Mouse (Mus musculus): Measurements from ENCODE around the gene Naga. TPM values are rescaled to one million over a fixed set of nuclear protein-coding genes. Genes with fewer than 3 reads are reported as not detected.
A peak's percentile ranks its signal among the peaks of the same experiment; 100 is the strongest.
"Not testable (repeated sequence)": the region's sequence is repeated elsewhere in the genome, so short reads cannot be mapped to it uniquely, and the experiment has no call there.

Naga gene
- polyA plus RNA-seq, 1 experiment from 2014 or later: 48.7 TPM

GRCm38 (mm10) chr15:82368146-82368545 lies 29.4 kb upstream of the Naga start:
- no peaks in the 10 kb centered on the region; the same call in 1 of the 2 replicates for H3K36me3 ChIP-seq (ENCODE audit: control insufficient read depth, insufficient read depth, low read length)
- no peak overlapping the region for H3K4me2 ChIP-seq (ENCODE audit: low read length)
- H3K4me3 ChIP-seq (ENCODE audit: control insufficient read depth in 1 of 2, insufficient read depth in 1 of 2, low read depth in 1 of 2, low read length in 2 of 2): no peak overlapping the region
- peaks cover 4% of the 10 kb centered on the region; the same call in 1 of the 2 replicates for H3K9me3 ChIP-seq (ENCODE audit: control insufficient read depth, low read length)
- WGBS: 83% methylated on average over 4 of the region's 4 CpGs
- H3K4me1 ChIP-seq (ENCODE audit: control insufficient read depth in 2 of 2, insufficient read depth in 2 of 2, low read length in 2 of 2): peaks cover 0 to 7% of the 10 kb centered on the region in 2 experiments; a peak in 1 of 4 replicates
- no peak for ATAC-seq (ENCODE audit: insufficient number of reproducible peaks, insufficient read depth, low FRiP score, low read depth)
- no peak overlapping the region for H3K9ac ChIP-seq (ENCODE audit: low read length)
- no peak overlapping the region for H3K27ac ChIP-seq (replicated peaks in 1 of 2; ENCODE audit: control insufficient read depth in 1 of 2, insufficient read depth in 1 of 2, low read depth in 2 of 2, low read length in 2 of 2)
- H3K27me3 ChIP-seq (ENCODE audit: control insufficient read depth, insufficient read depth, low read length): no peaks in the 10 kb centered on the region

- Histone ChIP-seq H3K27ac (replicated peaks in 1 of 2; ENCODE audit: control insufficient read depth in 1 of 2, insufficient read depth in 1 of 2, low read depth in 2 of 2, low read length in 2 of 2) (peak overlapping the region in 1 of 2 experiments; percentile 44; a peak in 1 of 4 replicates), H3K4me2 (ENCODE audit: low read length) (0 out of 2 replicates have a peak overlapping the region, but pooled peaks have one; percentile 29)
- 3% methylated on average over 6 of the region's 9 CpGs for WGBS
Measured at GRCm38 (mm10) chr15:82364561-82364960, 25.8 kb upstream of the Naga start.

GRCm38 (mm10) chr15:82363801-82364200 lies 25.1 kb upstream of the Naga start:
- ATAC-seq (ENCODE audit: insufficient number of reproducible peaks, insufficient read depth, low FRiP score, low read depth); H3K36me3 ChIP-seq (ENCODE audit: control insufficient read depth, insufficient read depth, low read length); H3K9ac ChIP-seq (ENCODE audit: low read length); H3K27me3 ChIP-seq (ENCODE audit: control insufficient read depth, insufficient read depth, low read length); H3K4me2 ChIP-seq (ENCODE audit: low read length); H3K9me3 ChIP-seq (ENCODE audit: control insufficient read depth, low read length); H3K27ac ChIP-seq (replicated peaks in 1 of 2; ENCODE audit: control insufficient read depth in 1 of 2, insufficient read depth in 1 of 2, low read depth in 2 of 2, low read length in 2 of 2); H3K4me3 ChIP-seq (ENCODE audit: control insufficient read depth in 1 of 2, insufficient read depth in 1 of 2, low read depth in 1 of 2, low read length in 2 of 2): not testable (repeated sequence)
- H3K4me1 ChIP-seq (ENCODE audit: control insufficient read depth in 2 of 2, insufficient read depth in 2 of 2, low read length in 2 of 2): peaks cover 9 to 14% of the 10 kb centered on the region in 2 experiments
- WGBS: 38% methylated on average over 7 of the region's 12 CpGs

More at GRCm38 (mm10) chr15:82364561-82364960, 25.8 kb upstream of the Naga start:
- H3K27me3 ChIP-seq (ENCODE audit: control insufficient read depth, insufficient read depth, low read length); H3K9me3 ChIP-seq (ENCODE audit: control insufficient read depth, low read length); H3K36me3 ChIP-seq (ENCODE audit: control insufficient read depth, insufficient read depth, low read length); ATAC-seq (ENCODE audit: insufficient number of reproducible peaks, insufficient read depth, low FRiP score, low read depth); H3K9ac ChIP-seq (ENCODE audit: low read length): not testable (repeated sequence)
- Histone ChIP-seq H3K4me3 (ENCODE audit: control insufficient read depth in 1 of 2, insufficient read depth in 1 of 2, low read depth in 1 of 2, low read length in 2 of 2) (peak overlapping the region in 1 of 2 experiments; percentile 32; a peak in 2 of 4 replicates), H3K4me1 (ENCODE audit: control insufficient read depth in 2 of 2, insufficient read depth in 2 of 2, low read length in 2 of 2) (peaks cover 7 to 15% of the 10 kb centered on the region in 2 experiments)

DNA sequence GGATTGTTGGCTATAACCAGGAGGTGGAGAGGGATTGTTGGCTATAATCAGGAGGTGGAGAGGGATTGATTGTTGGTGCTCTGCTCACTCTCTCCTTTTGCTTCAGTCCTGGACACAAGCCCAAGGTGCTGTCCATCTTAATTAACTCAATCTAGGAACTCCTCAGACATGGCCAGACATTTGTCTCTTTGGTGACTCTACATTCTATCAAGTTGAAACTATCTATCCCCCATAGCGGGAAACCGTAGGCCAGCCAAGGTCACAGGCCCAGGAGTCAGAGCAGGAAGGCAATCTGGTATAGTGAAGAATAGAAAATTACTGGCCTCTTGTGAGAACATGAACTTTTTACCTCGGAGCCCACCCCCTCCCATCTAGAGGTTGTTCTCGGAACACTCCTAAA lies 23.5 kb upstream of the Naga start:
- Histone ChIP-seq H3K9me3 (ENCODE audit: control insufficient read depth, low read length) (no peaks in the 10 kb centered on the region), H3K27ac (replicated peaks in 1 of 2; ENCODE audit: control insufficient read depth in 1 of 2, insufficient read depth in 1 of 2, low read depth in 2 of 2, low read length in 2 of 2) (peak overlapping the region in 1 of 2 experiments; percentile 33; a peak in 1 of 4 replicates), H3K27me3 (ENCODE audit: control insufficient read depth, insufficient read depth, low read length) (no peaks in the 10 kb centered on the region), H3K4me1 (ENCODE audit: control insufficient read depth in 2 of 2, insufficient read depth in 2 of 2, low read length in 2 of 2) (peaks cover 14 to 17% of the 10 kb centered on the region in 2 experiments), H3K36me3 (ENCODE audit: control insufficient read depth, insufficient read depth, low read length) (no peaks in the 10 kb centered on the region), H3K9ac (ENCODE audit: low read length) (no peak overlapping the region), H3K4me3 (ENCODE audit: control insufficient read depth in 1 of 2, insufficient read depth in 1 of 2, low read depth in 1 of 2, low read length in 2 of 2) (no peak overlapping the region), H3K4me2 (ENCODE audit: low read length) (no peak overlapping the region)
- 66% methylated on average over 3 of the region's 4 CpGs for WGBS
- no peak for ATAC-seq (ENCODE audit: insufficient number of reproducible peaks, insufficient read depth, low FRiP score, low read depth)

DNA sequence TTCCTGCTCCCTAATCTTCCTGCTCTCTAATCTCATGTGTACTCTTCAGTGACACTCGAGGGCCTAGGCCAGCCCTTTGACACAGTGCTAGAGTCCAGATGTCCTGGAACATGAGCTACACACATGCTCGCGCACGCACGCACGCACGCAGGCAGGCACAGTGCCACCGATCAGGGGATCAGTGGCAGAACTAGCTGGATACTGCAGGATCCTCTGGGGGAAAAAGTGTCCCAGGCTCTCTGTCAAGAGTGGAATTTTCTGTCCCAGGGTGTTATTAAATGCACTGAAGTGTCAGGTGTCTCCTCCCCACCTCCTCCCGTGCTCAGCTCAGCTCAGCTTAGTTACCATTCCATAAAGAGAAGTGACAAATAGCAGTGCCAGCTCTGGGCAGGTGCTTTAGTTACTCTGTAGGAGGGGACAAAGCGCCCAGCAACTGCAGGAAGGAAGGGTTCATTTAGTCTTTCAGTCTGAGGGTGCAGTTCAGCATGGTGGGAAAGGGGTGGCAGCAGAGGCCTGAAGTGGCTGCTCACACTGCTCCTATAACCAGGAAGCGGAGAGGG lies 22.8 kb upstream of the Naga start:
- Histone ChIP-seq H3K27me3 (ENCODE audit: control insufficient read depth, insufficient read depth, low read length) (no peaks in the 10 kb centered on the region), H3K9me3 (ENCODE audit: control insufficient read depth, low read length) (no peaks in the 10 kb centered on the region), H3K4me2 (ENCODE audit: low read length) (no peak overlapping the region), H3K9ac (ENCODE audit: low read length) (no peak overlapping the region), H3K4me1 (ENCODE audit: control insufficient read depth in 2 of 2, insufficient read depth in 2 of 2, low read length in 2 of 2) (peaks cover 14 to 17% of the 10 kb centered on the region in 2 experiments), H3K27ac (replicated peaks in 1 of 2; ENCODE audit: control insufficient read depth in 1 of 2, insufficient read depth in 1 of 2, low read depth in 2 of 2, low read length in 2 of 2) (peak overlapping the region; percentile 39 to 47), H3K4me3 (ENCODE audit: control insufficient read depth in 1 of 2, insufficient read depth in 1 of 2, low read depth in 1 of 2, low read length in 2 of 2) (no peak overlapping the region), H3K36me3 (ENCODE audit: control insufficient read depth, insufficient read depth, low read length) (no peaks in the 10 kb centered on the region)
- ATAC-seq (ENCODE audit: insufficient number of reproducible peaks, insufficient read depth, low FRiP score, low read depth): peak; percentile 75
- 65% methylated on average over 11 of the region's 11 CpGs for WGBS

DNA sequence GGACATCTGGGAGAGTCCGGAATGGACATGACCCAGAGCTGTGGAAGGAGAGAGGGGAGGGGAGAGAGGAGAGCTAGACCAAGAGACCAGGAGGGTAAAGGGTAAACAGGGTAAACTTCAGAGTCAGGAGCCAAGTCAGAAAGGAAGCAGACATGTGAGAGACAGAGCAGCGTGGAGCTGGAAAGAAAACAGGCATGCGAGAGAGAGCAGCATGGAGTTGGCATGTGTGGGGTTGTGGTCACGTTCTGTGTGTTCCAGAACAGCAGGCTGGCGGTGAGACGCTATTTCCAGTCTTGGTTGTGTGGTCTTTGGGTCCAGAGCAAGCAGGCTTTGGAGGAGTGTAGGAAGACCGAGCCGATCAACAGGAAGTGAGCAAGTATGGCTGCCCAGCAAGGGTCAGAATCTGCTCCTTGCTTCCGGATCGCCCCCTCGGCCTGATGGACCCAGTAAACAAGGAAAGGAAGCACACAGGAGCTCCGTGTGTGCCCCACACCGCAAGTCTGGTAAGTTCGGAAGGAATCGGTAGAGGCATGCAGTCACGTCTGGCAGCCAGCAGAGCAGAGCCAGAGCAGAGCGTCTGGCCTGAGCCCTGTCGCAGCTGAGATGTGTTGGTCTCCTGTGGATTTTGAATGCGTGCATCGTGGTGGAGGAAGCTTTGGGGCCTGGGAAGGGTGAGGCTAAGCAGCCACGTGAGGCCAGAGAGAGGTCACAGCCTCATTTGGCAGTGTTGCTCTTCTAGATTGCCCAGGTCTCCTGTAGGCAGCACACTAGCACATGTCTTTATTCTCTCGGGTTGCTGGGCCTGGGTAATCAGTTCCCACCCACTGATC lies 19.9 kb upstream of the Naga start:
- 45% methylated on average over 22 of the region's 22 CpGs for WGBS
- peak overlapping the region; percentile 41; the same call in 1 of the 2 replicates for H3K9ac ChIP-seq (ENCODE audit: low read length)

GRCm38 (mm10) chr15:82354126-82354945 lies 15.6 kb upstream of the Naga start, which contains the start of gene Ndufa6:
Ndufa6 (minus strand) TSS chr15:82354322.
- H3K4me1 ChIP-seq (ENCODE audit: control insufficient read depth in 2 of 2, insufficient read depth in 2 of 2, low read length in 2 of 2): peaks cover 11 to 35% of the 10 kb centered on the region in 2 experiments
- H3K27ac ChIP-seq (replicated peaks in 1 of 2; ENCODE audit: control insufficient read depth in 1 of 2, insufficient read depth in 1 of 2, low read depth in 2 of 2, low read length in 2 of 2): peak within 1 kb of the TSS; percentile 88 to 91
- peak; percentile 98 for ATAC-seq (ENCODE audit: insufficient number of reproducible peaks, insufficient read depth, low FRiP score, low read depth)
- no peaks in the 10 kb centered on the region for H3K9me3 ChIP-seq (ENCODE audit: control insufficient read depth, low read length)
- no peaks in the 10 kb centered on the region for H3K27me3 ChIP-seq (ENCODE audit: control insufficient read depth, insufficient read depth, low read length)
- peak within 1 kb of the TSS; percentile 79 for H3K4me2 ChIP-seq (ENCODE audit: low read length)
- peak within 1 kb of the TSS; percentile 77 to 79 for H3K4me3 ChIP-seq (ENCODE audit: control insufficient read depth in 1 of 2, insufficient read depth in 1 of 2, low read depth in 1 of 2, low read length in 2 of 2)
- WGBS: 2% methylated on average over 57 of the region's 57 CpGs
- peaks cover 23% of the 10 kb centered on the region for H3K36me3 ChIP-seq (ENCODE audit: control insufficient read depth, insufficient read depth, low read length)
- peak within 1 kb of the TSS; percentile 95 for H3K9ac ChIP-seq (ENCODE audit: low read length)

More for the DNA sequence above, 19.9 kb upstream of the Naga start:
- Histone ChIP-seq H3K4me3 (ENCODE audit: control insufficient read depth in 1 of 2, insufficient read depth in 1 of 2, low read depth in 1 of 2, low read length in 2 of 2) (no peak overlapping the region), H3K4me2 (ENCODE audit: low read length) (peak overlapping the region; percentile 39), H3K27ac (replicated peaks in 1 of 2; ENCODE audit: control insufficient read depth in 1 of 2, insufficient read depth in 1 of 2, low read depth in 2 of 2, low read length in 2 of 2) (peak overlapping the region; percentile 20 to 71), H3K4me1 (ENCODE audit: control insufficient read depth in 2 of 2, insufficient read depth in 2 of 2, low read length in 2 of 2) (peaks cover 18 to 21% of the 10 kb centered on the region in 2 experiments), H3K36me3 (ENCODE audit: control insufficient read depth, insufficient read depth, low read length) (no peaks in the 10 kb centered on the region), H3K27me3 (ENCODE audit: control insufficient read depth, insufficient read depth, low read length) (no peaks in the 10 kb centered on the region), H3K9me3 (ENCODE audit: control insufficient read depth, low read length) (no peaks in the 10 kb centered on the region)
- no peak for ATAC-seq (ENCODE audit: insufficient number of reproducible peaks, insufficient read depth, low FRiP score, low read depth)
